Mouse (Mus musculus): ENCODE measurements around the gene Inpp5f.

DNA sequence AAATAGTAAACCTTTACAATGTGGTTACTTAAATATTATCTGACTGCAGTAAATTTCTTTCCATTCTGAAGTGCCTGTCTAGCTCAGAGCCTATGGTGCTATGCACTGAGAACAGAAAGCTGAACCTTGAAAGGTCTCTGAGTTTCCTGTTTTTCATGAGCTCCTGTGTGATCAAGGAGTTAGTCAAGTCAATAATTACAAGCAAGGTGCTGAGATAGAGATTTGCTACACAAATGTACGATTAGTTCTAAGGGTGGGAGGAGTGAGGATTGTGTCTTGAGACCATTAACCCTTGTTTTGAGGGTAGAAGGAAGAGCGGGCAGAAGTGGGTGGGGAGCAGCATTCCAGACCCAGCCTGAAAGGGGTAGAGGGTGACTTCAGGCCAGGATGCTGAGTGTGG is 16.1 kb downstream of the Inpp5f start:
- TF ChIP-seq CTCF (IDR thresholded peaks at IDR 0.05), result no peak
- no peak for TF ChIP-seq POLR2A (IDR thresholded peaks at IDR 0.05; ENCODE audit: insufficient read depth, low read depth, low read length)

All from heart, adult 2 months (tissue).